Mouse (Mus musculus): ENCODE measurements around the gene Polr1b.

- no peak for TF ChIP-seq POLR2A (IDR thresholded peaks at IDR 0.05; ENCODE audit: borderline replicate concordance, low read depth, low read length)
- TF ChIP-seq CTCF (IDR thresholded peaks at IDR 0.05; ENCODE audit: low read depth, low read length): no peak
Observed at GRCm38 (mm10) chr2:129152751-129153150, 52.0 kb downstream of the Polr1b start.
